Mouse (Mus musculus): ENCODE data around the gene Rsph3a. TPM values are rescaled to one million over a fixed set of nuclear protein-coding genes. Genes with fewer than 3 reads are reported as not detected.
"Not testable (repeated sequence)": the region's sequence is repeated elsewhere in the genome, so short reads cannot be mapped to it uniquely, and the experiment has no call there.

Rsph3a gene
- polyA plus RNA-seq, 1 experiment from 2014 or later: 73.8 TPM

DNA sequence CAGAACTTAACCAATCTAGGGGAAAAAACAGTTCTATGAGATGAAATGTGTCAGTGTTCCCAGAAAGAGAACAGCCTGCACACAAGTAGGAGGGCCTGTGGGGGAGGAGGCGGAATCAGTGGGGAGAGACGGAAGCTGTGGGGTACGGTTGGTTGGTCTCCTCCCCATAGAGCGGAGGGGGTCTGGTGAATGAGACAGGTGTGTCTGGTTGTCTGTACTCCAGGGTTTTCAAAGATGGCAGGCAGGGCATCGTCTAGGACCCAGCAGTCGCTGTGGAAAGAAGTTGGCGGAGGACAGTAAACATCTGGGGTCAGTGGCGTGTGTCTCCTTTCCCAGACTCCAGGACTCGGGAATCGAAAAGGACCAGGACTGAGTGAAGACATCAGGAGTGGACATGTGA, 57.8 kb downstream of the Rsph3a start:
- not testable (repeated sequence) for H3K9ac ChIP-seq (ENCODE audit: low read length); H3K4me3 ChIP-seq (ENCODE audit: low read depth, low read length); ATAC-seq; H3K36me3 ChIP-seq (ENCODE audit: control insufficient read depth, insufficient read depth, low read length); H3K4me1 ChIP-seq (ENCODE audit: control insufficient read depth, insufficient read depth, low read length); H3K27me3 ChIP-seq (replicated peaks; ENCODE audit: control insufficient read depth, insufficient read depth, low read length); DNase-seq (ENCODE audit: low spot score); H3K9me3 ChIP-seq (replicated peaks; ENCODE audit: control insufficient read depth, low read length); H3K27ac ChIP-seq (ENCODE audit: low read depth, low read length); H3K4me2 ChIP-seq (ENCODE audit: low read length)
- WGBS: 79% methylated on average over 10 of the region's 10 CpGs

DNA sequence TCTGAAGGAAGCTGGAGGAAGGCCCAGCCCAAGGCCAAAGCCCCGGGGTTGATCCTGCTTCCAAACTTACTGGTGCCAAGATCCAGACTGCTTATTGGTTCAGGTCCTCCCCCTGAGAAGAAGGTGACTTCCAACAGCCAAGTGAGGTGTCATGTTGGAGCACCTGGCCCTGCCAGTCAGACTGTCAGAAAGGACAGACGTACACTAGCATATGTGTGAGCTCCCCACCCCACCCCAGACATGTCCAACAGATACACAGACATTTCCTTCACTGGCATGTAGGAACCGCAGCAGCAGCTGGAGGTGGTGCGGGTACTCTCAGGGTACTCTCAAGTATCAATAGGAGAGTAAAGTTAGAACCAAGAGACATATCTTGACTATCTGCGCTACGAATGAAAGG, 61.4 kb downstream of the Rsph3a start:
- not testable (repeated sequence) for H3K4me1 ChIP-seq (ENCODE audit: control insufficient read depth, insufficient read depth, low read length); H3K4me2 ChIP-seq (ENCODE audit: low read length); H3K9ac ChIP-seq (ENCODE audit: low read length); DNase-seq (ENCODE audit: low spot score); H3K9me3 ChIP-seq (replicated peaks; ENCODE audit: control insufficient read depth, low read length); H3K4me3 ChIP-seq (ENCODE audit: low read depth, low read length); ATAC-seq; H3K27me3 ChIP-seq (replicated peaks; ENCODE audit: control insufficient read depth, insufficient read depth, low read length); H3K36me3 ChIP-seq (ENCODE audit: control insufficient read depth, insufficient read depth, low read length); H3K27ac ChIP-seq (ENCODE audit: low read depth, low read length)
- WGBS: 92% methylated on average over 1 of the region's 6 CpGs

DNA sequence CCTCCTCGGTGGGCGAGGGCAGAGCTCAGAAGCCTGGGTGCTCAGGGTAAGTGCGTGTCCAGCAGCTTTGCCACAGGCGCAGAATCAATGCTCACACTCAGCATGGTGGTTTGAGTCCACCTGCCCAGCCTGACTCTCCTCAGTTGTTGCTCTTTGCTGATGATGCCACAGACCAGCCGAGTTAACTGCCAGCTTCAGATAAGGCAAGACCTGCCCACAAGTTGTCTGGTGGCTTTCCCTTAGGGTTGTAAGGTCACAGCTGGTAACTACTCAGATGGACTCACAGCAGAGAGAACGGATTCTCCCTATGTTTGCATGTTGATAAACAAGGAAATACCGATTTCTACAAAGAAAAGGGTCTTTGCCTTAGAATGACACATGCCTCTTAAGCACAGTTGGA, 64.2 kb downstream of the Rsph3a start:
- H3K27me3 ChIP-seq (replicated peaks; ENCODE audit: control insufficient read depth, insufficient read depth, low read length); H3K9ac ChIP-seq (ENCODE audit: low read length); H3K4me2 ChIP-seq (ENCODE audit: low read length); ATAC-seq; H3K4me3 ChIP-seq (ENCODE audit: low read depth, low read length); H3K36me3 ChIP-seq (ENCODE audit: control insufficient read depth, insufficient read depth, low read length); H3K27ac ChIP-seq (ENCODE audit: low read depth, low read length); H3K4me1 ChIP-seq (ENCODE audit: control insufficient read depth, insufficient read depth, low read length); DNase-seq (ENCODE audit: low spot score); H3K9me3 ChIP-seq (replicated peaks; ENCODE audit: control insufficient read depth, low read length): not testable (repeated sequence)
- WGBS: 94% methylated on average over 5 of the region's 7 CpGs

DNA sequence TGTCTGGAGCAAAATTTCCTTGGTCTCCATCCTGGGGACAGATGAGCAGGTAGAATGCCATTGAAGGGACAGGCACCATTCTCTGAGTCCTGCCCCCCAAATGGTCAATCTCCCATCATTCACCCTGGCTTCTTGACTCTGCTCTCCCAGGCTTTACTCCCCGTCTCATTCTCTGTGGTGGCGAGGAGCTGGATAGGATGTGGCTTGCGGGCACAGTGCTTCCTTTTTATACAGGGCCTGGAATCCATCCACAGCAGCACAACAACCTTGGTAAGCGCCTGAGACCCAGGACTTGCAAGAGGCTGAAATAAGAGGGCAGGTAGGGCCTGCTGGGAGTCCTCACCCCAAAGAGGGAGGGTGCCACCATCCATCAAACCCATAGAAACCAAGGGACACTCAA, 68.6 kb downstream of the Rsph3a start:
- 92% methylated on average over 3 of the region's 4 CpGs for WGBS
- not testable (repeated sequence) for H3K4me1 ChIP-seq (ENCODE audit: control insufficient read depth, insufficient read depth, low read length); H3K9me3 ChIP-seq (replicated peaks; ENCODE audit: control insufficient read depth, low read length); H3K9ac ChIP-seq (ENCODE audit: low read length); H3K4me3 ChIP-seq (ENCODE audit: low read depth, low read length); H3K36me3 ChIP-seq (ENCODE audit: control insufficient read depth, insufficient read depth, low read length); ATAC-seq; H3K27me3 ChIP-seq (replicated peaks; ENCODE audit: control insufficient read depth, insufficient read depth, low read length); H3K4me2 ChIP-seq (ENCODE audit: low read length); H3K27ac ChIP-seq (ENCODE audit: low read depth, low read length); DNase-seq (ENCODE audit: low spot score)

DNA sequence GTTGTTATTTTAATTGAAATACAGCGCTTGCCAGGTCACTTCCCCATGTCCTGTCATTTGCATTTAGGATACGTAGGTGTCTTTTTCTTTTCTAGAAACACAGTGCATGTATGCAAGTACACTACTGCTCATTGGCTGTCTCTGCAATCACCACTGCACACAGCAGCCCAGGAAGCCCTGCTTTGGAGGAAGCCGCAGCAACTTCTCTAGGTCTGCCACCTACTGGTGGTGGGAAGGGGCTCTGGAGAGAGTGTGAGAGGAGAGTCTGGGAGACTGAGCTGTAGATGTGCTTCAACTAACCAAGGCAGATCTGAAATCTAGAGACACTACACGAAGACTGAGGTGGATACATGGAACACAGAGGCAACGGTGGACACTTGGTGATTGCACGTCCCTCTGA, 77.3 kb downstream of the Rsph3a start:
- not testable (repeated sequence) for DNase-seq (ENCODE audit: low spot score); H3K36me3 ChIP-seq (ENCODE audit: control insufficient read depth, insufficient read depth, low read length); H3K4me3 ChIP-seq (ENCODE audit: low read depth, low read length); H3K27ac ChIP-seq (ENCODE audit: low read depth, low read length); H3K4me1 ChIP-seq (ENCODE audit: control insufficient read depth, insufficient read depth, low read length); H3K9me3 ChIP-seq (replicated peaks; ENCODE audit: control insufficient read depth, low read length); H3K27me3 ChIP-seq (replicated peaks; ENCODE audit: control insufficient read depth, insufficient read depth, low read length); H3K9ac ChIP-seq (ENCODE audit: low read length); H3K4me2 ChIP-seq (ENCODE audit: low read length)
- no CpG with 5 or more reads among the region's 6 CpGs for WGBS
- ATAC-seq: peak; percentile 40; the same call in 1 of the 2 replicates

DNA sequence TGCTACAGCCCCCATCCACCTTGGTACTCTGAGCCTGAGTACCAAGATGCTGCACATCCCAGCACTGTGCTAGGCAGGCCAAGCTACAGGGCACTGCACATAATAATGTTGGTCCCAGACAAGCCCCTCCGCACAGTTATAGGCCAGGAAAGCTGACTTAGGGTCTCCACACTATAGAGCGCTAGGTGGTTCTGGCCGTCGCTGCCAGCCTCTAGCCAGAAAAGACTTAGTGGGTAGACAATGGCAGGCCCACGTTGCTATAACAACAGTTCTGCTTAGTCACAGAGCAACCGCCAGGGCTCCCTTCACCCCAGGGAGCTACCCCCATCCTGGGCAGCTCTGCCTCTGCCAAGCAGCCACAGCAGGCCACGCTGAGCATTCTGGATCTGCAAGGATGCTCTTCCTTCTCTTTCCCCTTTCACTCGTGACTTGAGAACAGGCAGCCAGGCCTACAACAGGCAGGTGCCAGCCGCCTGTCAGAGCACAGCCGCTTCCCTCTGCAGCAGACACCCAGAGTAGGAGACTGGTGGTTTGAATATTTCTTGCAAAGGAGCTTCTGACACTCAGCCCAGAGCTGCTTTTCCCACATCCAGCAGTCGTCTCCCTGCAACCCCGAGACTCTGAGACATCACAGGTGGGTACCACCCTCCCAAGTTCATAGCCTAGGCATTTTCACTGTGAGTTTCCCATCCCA, 82.2 kb downstream of the Rsph3a start:
- WGBS: no CpG with 5 or more reads among the region's 12 CpGs
- H3K27ac ChIP-seq (ENCODE audit: low read depth, low read length); H3K4me2 ChIP-seq (ENCODE audit: low read length); H3K9me3 ChIP-seq (replicated peaks; ENCODE audit: control insufficient read depth, low read length); H3K36me3 ChIP-seq (ENCODE audit: control insufficient read depth, insufficient read depth, low read length); H3K4me3 ChIP-seq (ENCODE audit: low read depth, low read length); H3K9ac ChIP-seq (ENCODE audit: low read length); DNase-seq (ENCODE audit: low spot score); H3K4me1 ChIP-seq (ENCODE audit: control insufficient read depth, insufficient read depth, low read length); H3K27me3 ChIP-seq (replicated peaks; ENCODE audit: control insufficient read depth, insufficient read depth, low read length): not testable (repeated sequence)
- peak; percentile 84 for ATAC-seq

Other genes starting within 250 kb of the Rsph3a start
- 1.5 and 2.7 TPM in 2 replicates for gene Fndc1, start 118.3 kb upstream of the Rsph3a start, polyA plus RNA-seq (2014; fragmentation: Nextera tagmentation; extraction: Ambion mirVana)
- 0.22 and 0.75 TPM in 2 replicates for gene Tagap, start 19.6 kb upstream of the Rsph3a start, polyA plus RNA-seq (2014; fragmentation: Nextera tagmentation; extraction: Ambion mirVana)
- 0.22 TPM in 1 of 2 replicates, not detected in the other for gene Gm49673, start 202.2 kb downstream of the Rsph3a start, polyA plus RNA-seq (2014; fragmentation: Nextera tagmentation; extraction: Ambion mirVana)
- gene Rnaset2a, start 202.5 kb downstream of the Rsph3a start, polyA plus RNA-seq (2014; fragmentation: Nextera tagmentation; extraction: Ambion mirVana): 15.0 and 15.3 TPM in 2 replicates
- 28.3 and 35.8 TPM in 2 replicates for gene Fgfr1op, start 219.9 kb downstream of the Rsph3a start, polyA plus RNA-seq (2014; fragmentation: Nextera tagmentation; extraction: Ambion mirVana)

Data from forebrain, embryonic 14.5 days (tissue).